Mouse (Mus musculus): ENCODE measurements around the gene Plekhg6.

Gene Plekhg6

DNA sequence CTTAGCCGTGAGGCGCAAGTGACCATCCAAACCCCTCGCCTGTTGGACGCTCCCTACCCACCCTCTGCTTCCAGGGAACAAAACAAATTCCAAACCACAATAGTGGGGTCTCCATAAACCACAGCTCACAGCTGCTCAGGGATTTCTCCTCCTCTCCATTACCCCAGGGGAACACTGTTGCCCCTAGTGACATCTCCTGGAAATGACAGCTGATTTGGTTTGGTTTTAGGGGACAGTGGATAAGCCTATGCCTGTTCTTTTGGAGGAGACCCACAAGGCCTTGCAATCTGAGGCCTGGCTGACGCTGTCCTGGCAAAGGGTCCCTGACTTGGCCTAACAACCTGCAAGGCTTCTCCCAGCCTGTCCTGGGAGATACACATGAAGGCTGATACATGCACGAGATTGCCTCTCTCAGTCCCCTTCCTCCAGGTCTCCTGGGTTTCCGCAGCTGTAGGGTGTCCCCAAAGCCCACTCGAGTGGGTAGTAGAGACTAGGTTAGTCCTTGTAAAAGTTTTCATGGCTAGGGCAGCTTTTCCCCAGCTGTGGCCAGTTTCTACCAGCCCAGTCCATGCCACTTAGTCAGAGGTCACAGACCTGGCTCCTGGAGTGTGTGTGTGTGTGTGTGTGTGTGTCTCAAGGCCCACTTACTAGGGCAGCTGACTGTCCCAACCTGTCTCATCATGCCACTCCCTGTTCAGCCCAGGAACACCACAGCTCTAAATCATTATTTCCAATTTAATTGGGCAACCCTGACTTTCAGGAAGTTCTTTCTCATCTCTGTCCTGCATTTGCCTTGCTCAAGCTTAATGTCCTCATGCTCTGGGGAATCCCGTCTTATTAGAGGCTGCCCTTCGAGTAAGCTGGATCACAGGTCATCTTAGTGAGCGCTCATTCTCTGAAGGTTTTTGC lies 4.7 kb upstream of the Plekhg6 start:
- DNase-seq (ENCODE audit: low spot score) = peak; percentile 35

DNA sequence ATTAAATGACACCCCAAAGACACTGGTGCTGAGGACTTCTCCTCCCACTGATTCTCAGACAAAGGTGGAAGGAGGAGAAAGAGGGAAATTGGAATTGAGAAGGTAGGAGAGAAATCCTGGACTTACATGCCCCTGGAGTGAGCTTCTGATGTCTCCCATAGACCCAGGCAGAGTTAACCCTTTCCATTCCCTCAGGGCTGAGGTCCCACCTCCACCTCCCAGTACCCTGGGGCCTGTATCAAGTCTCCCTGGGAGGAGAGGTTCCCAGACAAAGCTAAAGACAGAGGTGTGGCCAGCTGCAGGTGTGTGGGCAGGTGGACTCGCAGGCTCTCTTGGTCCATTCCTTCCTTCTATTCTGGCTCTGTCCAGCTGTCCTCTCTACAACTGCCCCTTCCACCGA lies 1.4 kb upstream of the Plekhg6 start:
- no peak for DNase-seq (ENCODE audit: low spot score)

DNA sequence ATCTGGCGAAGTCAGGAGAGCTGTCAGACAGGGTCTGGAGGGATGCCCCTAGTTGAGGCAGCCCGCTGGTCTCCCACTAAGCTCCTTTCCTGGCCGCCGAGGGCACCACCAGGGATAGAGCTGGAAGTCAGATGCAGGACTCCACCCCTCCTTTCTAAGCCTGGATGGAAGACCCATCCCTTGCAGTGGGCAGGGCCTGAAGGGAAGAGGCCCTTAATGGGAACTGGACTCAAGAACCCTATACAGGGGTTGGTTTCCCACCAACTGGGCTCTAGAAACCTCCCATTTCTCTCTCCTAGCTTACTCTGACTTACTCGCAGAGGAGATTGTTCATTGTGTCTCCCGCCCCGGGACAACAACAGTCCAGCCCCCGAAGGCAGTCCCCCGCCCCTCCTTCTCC lies 812 bp downstream of the Plekhg6 start:
- no peak for DNase-seq (ENCODE audit: low spot score)

DNA sequence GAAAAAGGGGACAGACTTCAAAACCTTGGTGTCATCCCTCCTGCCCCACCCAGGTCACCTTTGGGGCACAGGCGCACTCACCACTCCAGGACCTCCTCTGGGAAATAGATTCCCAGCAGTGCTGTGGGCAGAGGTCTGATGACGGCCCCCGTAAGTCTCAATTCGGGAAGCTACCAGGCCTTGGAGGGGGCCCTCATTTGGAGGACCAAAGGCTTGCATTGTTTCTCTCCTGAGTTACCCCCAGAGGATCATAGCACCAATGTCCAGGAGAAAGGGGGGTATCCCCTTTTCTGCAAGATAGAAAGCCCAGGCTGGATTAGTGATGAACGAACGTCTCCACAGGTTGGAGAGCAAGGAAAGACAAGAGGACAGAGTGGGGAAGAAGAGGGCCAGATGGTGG lies 2.0 kb downstream of the Plekhg6 start:
- no peak for DNase-seq (ENCODE audit: low spot score)

DNA sequence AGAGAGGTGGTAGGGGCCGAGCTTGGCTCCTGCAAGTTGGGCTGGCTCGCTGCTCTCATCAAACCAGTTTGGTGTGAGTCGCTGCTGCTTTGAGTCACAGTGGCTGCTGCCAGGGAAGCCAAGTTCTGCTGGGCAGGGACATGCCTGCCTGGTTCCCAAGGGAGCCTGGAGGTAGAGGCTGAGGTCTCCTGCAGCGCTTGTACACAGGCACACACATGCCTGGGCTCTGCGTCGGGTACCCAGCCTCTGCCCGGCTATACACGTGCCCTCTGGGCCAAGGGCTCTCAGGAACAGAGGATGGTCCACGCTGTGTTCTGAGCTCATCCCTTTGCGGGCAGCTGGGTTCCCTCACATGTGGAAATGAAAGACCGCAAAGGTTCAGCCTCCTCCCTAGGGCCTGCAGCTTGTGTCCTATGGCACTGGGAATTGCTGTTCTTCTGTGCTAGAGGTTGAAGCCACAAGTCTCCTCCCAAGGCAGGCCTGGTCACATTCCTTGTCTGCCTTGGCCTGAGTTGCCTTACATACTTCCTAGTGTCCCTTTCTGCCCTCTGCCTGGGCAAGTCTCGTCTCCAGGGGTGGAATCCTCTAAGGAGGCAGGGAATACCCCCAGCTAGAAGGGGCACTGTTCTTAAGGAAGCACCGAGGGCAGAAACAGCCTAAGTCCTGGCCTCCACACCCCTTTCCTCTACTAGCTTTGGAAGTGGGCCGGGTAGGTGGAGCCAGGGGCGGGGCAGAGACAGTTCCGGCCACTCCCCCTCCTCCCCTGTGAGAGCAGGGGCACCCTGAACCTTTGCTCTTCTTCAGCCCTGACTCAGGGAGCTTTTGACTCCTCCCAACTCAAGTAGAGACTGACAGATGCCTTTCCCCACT lies 2.8 kb downstream of the Plekhg6 start:
- DNase-seq (ENCODE audit: low spot score) = peak; percentile 89

DNA sequence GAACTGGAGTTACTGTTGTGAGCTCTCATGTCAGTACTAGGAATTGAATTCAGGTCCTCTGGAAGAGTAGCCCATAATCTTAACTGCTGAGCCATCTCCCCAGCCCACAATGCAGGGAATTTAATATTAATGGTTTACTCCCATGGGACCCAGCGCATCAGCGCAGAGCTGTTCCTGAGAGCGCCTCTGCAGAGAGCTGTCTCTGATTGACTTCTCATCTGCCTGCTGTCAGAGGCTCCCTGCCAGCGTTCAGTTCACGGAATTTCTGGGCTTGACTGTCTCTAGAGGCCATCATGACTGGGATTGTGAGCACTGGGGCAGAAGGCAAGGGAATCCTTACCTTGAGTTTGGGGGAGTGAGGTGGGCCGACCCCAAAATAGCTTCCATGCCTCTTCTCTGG lies 3.6 kb downstream of the Plekhg6 start:
- DNase-seq (ENCODE audit: low spot score) = no peak

DNA sequence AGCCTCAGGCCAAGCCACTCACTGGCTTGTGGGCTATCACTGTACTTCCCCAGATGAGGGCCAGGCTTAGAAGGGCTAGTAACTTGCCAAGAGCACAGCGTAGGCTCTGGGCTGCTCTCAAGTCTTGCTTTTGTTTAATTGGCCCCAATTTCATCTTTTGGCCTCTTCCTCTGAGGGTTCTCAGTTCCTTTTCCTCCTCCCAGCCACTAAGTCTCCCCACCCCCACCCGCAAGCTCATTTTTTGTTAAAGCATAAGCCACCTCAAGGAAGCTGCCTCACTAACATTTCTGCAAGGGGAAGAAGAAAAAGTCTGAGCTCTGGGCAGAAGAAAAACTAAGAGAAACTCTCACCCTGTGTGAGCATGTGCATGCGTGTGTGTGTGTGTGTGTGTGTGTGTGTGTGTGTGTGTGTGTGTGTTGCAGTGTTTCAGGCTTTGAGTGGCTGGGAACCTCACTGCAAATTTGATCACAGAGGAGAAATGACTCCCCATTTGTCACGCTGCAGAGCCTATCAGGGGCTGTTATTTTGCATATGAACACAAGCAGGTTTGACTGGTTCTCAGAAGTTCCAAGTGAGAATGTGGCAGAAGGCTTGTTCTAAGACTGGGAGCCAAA lies 12.7 kb downstream of the Plekhg6 start:
- DNase-seq (ENCODE audit: low spot score) = peak; percentile 50

DNA sequence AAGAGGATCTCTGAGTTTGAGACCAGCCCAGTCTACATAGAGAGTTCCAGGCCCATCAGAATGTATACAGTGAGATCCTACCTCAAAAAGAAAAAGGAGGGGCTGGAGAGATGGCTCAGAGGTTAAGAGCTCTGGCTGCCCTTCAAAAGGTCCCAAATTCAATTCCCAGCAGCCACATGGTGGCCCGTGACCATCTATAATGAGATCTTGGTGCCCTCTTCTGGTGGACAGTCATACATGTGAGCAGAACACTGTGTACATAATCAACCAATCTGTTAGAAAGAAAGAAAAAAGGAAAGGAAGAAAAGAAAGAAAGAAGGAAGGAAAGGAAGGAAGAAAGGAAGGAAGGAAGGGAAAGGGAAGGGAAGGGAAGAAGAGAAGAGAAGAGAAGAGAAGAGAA lies 14.5 kb downstream of the Plekhg6 start:
- DNase-seq (ENCODE audit: low spot score) = peak; percentile 12

DNA sequence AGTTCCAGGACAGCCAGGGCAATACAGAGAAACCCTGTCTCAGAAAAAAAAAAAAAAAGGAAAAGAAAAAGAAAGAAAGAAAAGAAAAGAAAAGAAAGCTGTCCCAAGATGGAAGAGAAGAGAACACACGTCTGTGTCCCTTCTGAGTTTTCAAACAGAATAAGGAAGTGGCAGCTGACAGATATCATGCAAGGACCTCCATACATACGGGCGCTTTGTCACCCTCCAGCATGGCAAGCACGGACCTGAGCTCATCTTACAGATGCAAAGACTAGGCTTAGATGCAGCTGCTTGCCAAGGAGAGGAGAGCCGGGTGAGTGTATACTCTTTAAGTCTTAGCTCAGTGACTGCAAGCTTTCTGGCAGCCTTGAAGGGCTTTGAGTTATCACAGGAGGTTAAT lies 15.1 kb downstream of the Plekhg6 start:
- DNase-seq (ENCODE audit: low spot score) = no peak

DNA sequence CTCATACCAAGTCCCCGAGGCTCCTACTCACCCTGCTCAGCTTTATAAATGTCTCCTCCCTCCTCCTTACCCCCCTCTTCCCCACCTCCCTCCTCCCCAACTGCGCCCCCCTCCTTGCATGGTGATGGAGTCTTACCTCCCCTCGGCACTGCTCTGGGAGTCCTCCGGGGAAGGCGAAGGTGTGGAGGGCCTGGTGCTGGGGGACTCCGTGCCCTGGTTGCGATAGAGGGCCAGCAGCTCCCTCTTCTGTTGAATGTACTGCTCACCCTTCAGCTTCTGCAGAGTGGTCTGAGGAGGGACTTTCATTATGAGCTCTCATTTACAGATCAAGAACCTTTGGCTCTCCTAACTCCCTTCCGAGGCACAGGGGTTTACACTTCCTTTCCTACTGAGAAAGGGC lies 16.1 kb downstream of the Plekhg6 start:
- peak; percentile 27 for DNase-seq (ENCODE audit: low spot score)

DNA sequence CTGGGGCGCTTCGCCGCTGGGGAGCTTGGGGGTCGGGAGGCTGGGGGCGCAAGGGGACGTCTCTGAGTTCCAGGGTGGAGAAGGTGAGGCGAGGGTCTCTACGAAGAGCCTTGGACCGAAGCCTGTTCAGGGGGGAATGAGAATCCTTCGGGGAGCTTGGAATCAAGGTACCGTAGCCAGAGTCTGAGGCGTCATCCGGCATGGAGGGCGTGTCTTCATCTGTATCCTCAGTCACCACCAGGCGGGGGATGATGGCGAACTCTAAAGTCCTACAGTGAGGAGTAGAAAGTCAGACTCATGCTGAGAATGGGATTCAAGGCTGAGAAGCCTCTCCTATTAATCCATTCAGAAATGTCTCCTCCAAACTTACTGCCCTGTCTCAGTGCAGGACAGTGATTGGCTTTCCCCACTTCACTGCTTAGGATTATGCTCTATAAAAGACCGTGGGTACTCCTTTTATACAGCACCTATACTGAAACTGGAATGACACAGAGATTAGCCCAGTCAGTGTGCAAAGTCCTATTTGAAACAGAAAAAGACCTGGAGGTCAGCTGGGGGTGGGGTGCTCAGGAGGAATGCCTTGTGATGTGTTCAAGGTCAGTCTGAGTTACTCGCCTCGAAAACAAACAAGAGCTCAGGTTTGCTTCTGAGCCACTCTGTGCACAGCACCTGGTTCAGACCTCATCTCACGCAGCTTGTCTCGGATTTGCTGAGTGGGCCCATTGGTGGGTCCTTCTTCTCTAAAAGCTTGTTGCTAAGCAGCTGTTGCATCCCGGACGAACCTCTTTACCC lies 16.9 kb downstream of the Plekhg6 start:
- DNase-seq (ENCODE audit: low spot score) = no peak

DNA sequence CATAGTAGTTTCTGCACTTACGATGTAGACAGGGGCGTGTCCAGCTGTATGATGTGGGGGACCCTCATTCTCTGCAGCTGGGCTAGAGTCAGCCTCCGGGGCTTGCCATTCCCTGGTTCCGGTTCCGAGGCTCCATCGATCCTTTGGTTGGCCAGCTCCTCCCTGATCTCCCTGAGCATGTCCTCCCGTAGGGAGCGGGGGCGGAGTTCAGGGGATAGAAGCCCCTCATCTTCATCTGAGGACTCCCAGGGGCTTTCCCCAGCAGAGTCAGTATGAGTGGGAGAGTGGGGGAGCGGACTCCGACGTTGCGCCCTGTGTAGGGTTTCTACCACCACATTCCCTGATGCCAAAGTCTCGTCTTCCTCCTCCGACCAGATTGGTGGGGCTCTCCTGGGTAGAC lies 17.6 kb downstream of the Plekhg6 start:
- no peak for DNase-seq (ENCODE audit: low spot score)

DNA sequence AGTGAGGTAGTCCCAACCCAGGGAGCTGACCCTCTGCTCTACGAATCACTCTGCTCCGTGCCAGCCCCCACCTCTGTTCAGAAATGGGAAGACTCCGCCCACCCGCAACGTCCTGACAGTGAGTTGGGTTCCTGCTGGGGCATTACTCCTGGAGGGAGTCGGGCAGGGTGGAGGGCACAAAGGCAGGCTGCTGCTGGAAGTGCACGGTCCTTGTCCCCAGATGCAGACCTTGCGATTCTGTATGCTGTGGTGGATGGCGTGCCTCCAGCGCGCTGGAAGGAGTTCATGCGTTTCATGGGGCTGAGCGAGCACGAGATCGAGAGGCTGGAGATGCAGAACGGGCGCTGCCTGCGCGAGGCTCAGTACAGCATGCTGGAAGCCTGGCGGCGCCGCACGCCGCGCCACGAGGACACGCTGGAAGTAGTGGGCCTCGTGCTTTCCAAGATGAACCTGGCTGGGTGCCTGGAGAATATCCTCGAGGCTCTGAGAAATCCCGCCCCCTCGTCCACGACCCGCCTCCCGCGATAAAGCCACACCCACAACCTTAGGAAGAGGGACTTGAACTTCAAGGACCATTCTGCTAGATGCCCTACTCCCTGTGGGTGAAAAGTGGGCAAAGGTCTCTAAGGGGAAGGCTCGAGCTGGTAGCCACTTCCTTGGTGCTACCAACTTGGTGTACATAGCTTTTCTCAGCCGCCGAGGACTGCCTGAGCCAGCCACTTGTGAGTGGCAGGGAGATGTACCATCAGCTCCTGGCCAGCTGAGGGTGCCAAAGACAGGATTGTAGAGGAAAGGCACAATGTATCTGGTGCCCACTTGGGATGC lies 18.9 kb downstream of the Plekhg6 start:
- peak; percentile 70 for DNase-seq (ENCODE audit: low spot score)

DNA sequence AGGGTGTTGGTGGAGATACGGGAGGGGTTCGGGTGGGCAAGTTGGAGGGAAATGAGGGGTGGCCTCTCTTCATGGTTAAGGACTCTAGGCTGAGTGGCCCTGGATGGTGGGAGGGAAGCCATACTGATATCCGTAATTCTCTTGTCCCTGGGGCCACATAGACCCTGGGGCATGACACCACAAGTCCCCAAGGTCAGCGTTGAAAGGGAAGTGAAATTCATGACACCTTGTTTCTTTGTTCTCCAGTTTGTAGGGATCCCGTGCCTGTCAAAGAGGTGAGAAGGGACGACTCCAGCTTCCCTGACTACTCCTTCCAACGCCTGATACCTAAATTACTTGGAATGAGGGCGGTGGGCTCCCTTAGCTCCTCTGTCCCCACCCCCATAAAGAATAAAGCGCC lies 19.7 kb downstream of the Plekhg6 start:
- no peak for DNase-seq (ENCODE audit: low spot score)

DNA sequence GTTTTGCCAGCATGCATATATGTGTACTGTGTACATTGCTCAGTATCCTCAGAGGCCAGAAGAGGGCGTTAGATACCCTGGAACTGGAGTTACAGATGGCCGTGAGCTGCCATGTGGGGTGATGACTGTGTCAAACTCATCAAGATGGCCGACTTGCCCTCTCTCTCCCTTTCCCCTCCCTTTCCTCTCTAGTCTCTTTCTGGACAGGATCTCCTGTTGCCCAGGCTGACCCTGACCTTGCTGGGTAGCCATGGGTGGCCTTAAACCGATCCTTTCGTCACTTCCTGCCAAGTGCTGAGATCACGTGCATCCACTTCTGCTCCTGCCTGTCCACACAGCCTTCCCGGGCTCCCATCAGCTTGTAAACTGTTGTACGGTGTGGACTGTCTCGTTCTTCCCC lies 20.6 kb downstream of the Plekhg6 start:
- no peak for DNase-seq (ENCODE audit: low spot score)

DNA sequence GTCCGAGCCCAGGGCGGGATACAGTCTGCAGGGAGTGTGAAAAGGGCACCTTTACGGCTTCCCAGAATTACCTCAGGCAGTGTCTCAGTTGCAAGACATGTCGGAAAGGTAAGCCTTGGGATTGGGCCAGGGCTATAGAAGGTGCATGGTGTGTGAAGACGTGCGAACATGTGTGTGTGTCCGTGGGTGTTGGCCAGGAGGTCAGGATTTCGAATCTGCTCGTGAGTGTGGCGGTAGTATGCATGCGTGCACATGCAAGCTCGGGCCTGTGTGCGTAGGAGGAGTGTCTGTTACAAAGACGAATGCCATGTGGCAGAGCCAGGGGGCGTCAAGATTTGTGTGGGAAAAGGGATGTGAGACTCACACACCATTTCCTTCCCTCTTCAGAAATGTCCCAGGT lies 23.3 kb downstream of the Plekhg6 start:
- DNase-seq (ENCODE audit: low spot score) = no peak

DNA sequence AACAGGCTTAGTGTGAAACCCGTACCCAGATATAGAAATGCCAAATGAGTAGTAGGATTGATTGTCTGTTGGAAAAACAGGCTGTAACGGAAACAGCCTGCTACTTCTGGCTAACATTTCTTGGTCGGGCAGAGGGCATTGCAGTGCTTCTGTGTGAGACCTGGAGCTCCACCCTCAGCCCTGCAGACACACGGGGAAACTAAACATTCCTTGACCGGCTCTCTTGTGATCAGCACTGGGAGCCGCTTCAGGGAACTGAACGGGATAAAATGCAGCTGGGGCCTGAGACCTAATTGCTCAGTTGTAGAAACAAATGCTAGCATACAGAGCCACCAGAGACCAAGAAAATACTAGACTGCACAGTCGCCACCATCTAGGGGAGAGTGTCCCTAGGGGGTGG lies 24.3 kb downstream of the Plekhg6 start:
- DNase-seq (ENCODE audit: low spot score) = no peak

DNA sequence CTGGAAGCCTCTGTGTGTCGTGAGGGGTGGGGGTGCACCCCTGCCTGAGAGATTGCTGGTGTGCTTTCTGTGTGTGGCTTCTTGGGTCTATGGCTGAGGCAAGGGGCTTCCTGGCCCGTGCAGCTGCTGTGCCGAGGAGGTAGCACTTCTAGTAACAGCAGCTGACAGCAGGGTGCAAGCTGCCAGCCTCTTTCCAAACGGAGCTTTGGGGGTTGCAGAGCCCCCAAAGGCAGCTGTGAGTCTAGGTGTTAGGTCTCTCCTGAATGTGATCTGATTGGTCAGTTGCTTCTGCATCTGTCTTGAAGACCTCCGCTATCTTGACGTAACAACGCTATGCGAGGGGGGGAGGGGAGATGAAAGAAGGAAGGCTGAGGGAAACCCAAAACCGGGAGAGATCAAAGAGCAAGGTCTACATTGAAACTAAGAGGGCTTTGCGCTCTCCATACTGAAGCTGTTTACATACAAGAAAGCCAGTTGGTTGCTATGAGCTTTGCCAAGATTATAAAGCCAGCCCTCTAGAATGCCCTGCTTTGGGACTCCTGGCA lies 25.3 kb downstream of the Plekhg6 start:
- no peak for DNase-seq (ENCODE audit: low spot score)

DNA sequence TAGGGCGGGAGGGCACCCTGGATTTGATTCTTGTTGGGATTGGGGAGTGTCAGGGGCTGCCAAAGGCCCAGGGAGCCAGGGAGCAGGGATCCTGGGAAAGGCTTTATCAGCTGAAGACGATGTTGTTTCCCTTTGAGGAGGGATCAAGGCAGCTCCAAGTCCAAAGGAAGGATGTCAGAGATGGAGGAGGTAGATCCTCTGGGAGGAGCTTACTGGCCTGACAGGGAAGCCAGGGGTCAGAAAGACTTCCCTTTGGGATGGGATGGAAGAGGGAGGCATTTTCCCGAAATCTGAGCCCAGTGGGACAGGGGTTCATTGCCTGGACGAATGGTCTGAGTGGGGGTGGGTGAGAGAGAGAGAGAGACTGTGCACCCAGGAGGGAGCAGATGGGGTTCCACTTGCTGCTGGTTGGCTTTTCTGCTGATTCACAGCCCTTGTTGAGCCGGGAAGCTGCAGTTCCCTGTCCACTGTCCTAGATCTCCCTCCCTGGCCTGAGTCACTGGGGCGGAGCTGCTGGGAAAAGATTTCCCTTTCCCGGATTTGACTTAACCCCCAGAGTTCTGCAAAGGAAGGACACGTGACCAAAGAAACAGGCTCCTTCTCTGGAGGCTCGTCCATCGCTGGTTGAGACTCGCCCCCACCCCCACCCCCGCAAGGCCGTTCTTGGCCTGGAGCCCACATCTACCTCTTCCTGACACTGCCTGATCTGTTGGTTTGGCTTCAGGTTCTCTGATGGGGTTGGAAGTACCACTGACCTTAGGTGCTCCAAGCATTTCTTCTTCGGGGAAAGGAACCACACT lies 26.0 kb downstream of the Plekhg6 start:
- peak; percentile 78 for DNase-seq (ENCODE audit: low spot score)

DNA sequence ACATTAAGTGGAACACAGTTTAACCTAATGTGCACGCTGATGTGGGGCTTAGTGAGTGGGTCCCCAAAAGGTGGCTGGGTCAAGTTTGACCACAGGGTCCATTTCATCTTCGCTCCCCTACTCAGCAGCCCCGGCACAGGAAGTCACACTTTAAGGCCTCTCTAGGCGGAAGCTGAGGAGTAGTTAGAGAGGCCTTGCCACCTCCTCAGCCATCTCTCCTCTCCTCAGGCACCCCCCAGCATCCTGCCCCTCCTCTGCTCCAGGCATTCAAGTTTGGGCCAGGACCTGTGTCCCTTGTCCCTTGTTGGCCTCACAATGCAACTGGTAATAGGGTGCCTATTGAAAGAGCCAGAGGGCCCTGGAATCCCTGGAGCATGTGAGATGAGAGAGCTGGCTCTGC lies 26.9 kb downstream of the Plekhg6 start:
- no peak for DNase-seq (ENCODE audit: low spot score)
